Mouse (Mus musculus) lung, postnatal 10 days (tissue): ENCODE data around the gene Gm20905.
"Not testable (repeated sequence)": the region's sequence is repeated elsewhere in the genome, so short reads cannot be mapped to it uniquely, and the experiment has no call there.

ENCODE experiments used
- DNase-seq: peaks from one replicate; pipeline ENCODE4 v3.0.0; 2021

Gm20905 gene

GRCm38 (mm10) chrY:37259503-37259902 is at the start of gene Gm20905:
TSS of gene Gm20905 (minus strand) at chrY:37259603.
- DNase-seq, result not testable (repeated sequence)
